Mouse (Mus musculus) cerebellum, adult 2 months (tissue): Measurements from ENCODE around the gene Guca1a.
"Not testable (repeated sequence)": the region's sequence is repeated elsewhere in the genome, so short reads cannot be mapped to it uniquely, and the experiment has no call there.

ENCODE experiments used
- CTCF ChIP-seq: fragments of 200-500 bp; IDR thresholded peaks from 2 replicates; pipeline ENCODE4 v1.5.1; 2011; ENCODE audit warnings: low read depth, mild to moderate bottlenecking, control low read depth, low read length, moderate library complexity, borderline replicate concordance; ENCODE audit not compliant: insufficient read depth
- POLR2A ChIP-seq: fragments of 200-500 bp; IDR thresholded peaks from 2 replicates; pipeline ENCODE4 v1.6.1; 2011; ENCODE audit warnings: low read length, control low read depth, borderline replicate concordance; ENCODE audit not compliant: insufficient read depth

DNA sequence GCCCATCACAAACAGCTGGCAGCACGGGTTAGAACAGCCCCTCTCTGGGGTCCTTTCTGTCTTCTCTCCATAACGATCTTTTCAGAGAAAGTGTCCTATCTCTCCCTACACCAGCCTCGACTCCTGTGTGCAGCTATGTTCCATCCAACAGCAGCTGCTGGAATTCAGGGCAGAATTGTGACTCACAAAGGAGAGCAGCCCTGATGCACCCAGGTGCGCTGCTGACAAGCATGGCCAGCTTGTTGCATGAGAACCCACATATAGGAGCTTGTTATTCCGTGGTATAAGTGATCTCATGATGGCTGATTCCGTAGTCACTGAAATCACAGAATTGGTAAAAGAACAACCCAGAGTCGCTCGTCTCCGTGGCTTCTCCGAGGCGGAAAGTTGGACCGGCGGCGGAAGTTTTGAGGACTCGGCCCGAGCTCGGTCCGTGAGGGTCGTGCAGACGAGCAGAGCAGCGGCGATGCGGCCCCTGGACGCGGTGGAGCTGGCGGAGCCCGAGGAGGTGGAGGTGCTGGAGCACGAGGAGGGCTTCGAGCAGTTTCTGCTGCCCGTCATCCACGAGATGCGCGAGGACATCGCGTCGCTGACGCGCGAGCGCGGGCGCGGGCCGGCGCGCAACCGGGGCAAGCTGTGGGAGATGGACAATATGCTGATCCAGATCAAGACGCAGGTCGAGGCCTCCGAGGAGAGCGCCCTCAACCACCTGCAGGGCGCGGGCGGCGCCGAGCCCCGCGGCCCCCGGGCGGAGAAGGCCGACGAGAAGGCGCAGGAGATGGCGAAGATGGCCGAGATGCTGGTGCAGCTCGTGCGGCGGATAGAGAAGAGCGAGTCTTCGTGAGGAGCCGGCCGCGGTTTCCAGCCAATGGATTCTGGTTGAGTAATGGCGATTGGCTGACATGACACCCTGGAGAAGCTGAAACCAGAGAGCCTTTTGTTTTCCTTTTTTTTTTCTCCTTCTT is 9.8 kb upstream of the Guca1a start:
- TF ChIP-seq POLR2A, CTCF: not testable (repeated sequence)
